Mouse (Mus musculus) ZHBTc4 (cell line): ENCODE data around the gene Gm20843.
"Not testable (repeated sequence)": the region's sequence is repeated elsewhere in the genome, so short reads cannot be mapped to it uniquely, and the experiment has no call there.

ENCODE experiments used
- DNase-seq: peaks from one replicate; pipeline ENCODE4 v3.0.0-alpha.2; 2011; ENCODE audit warnings: low read depth, low spot score

The Gm20843 gene

GRCm38 (mm10) chrY:72247018-72247417 is at the start of gene Gm20843:
Gene Gm20843, minus strand, starts transcription at chrY:72247118.
- not testable (repeated sequence) for DNase-seq
